Mouse (Mus musculus) common myeloid progenitor, adult 5-6 weeks (primary cell): ENCODE data around the gene Mast4. TPM values are rescaled to one million over a fixed set of nuclear protein-coding genes. Genes with fewer than 3 reads are reported as not detected.

Source experiments
- ATAC-seq: replicated peaks from 2 replicates; pipeline ENCODE4 v1.8.0; 2016; ENCODE audit warnings: low read depth, mild to moderate bottlenecking, moderate TSS enrichment, inconsistent platforms; ENCODE audit not compliant: poor library complexity, severe bottlenecking
- total RNA-seq: library from RNA; stranded (forward); fragments of 200-1000, 187-1606 nt; gene quantifications from 2 replicates; pipeline ENCODE4 v1.2.3, GENCODE M21; 2017

The Mast4 gene
- total RNA-seq, 1 experiment from 2014 or later: 19.1 TPM

GRCm38 (mm10) chr13:102691408-102692150 is 642.7 kb downstream of the Mast4 start:
- ATAC-seq: no peak

- no peak for ATAC-seq
These were observed 644.1 kb downstream of the Mast4 start for GRCm38 (mm10) chr13:102690184-102690583.

GRCm38 (mm10) chr13:102689201-102690090 is 644.9 kb downstream of the Mast4 start:
- ATAC-seq: peak; percentile 53

GRCm38 (mm10) chr13:102688121-102688520 is 646.2 kb downstream of the Mast4 start:
- ATAC-seq: peak; percentile 20; the same call in 1 of the 2 replicates

- no peak for ATAC-seq
These were observed 649.4 kb downstream of the Mast4 start for GRCm38 (mm10) chr13:102684890-102685289.
